Mouse (Mus musculus) adrenal gland, postnatal 4 days (tissue): ENCODE data around the gene Ireb2. TPM values are rescaled to one million over a fixed set of nuclear protein-coding genes. Genes with fewer than 3 reads are reported as not detected.
"Not testable (repeated sequence)": the region's sequence is repeated elsewhere in the genome, so short reads cannot be mapped to it uniquely, and the experiment has no call there.

ENCODE experiments used
- DNase-seq, 2 experiments: peaks; one replicate each; pipeline ENCODE4 v3.0.0; 2021 to 2022; ENCODE audit warnings: low spot score in 2 of 2, mixed read lengths in 2 of 2
- long read RNA-seq, 2 experiments: library from polyadenylated mRNA; stranded (forward); transcript quantifications; one replicate each; pipeline ENCODE4 v2.0.0; 2021
- total RNA-seq, 2 experiments: library from RNA; stranded (reverse); gene quantifications; 2 replicates each; pipeline ENCODE4 v1.2.3; 2021

The Ireb2 gene
- 10 to 100 TPM; 65.8 to 68.0 TPM for total RNA-seq
- long read RNA-seq, experiment 1, full-length matches to known transcripts, result 4 of 5 reads
- long read RNA-seq, experiment 1, partial matches to known transcripts, result 0 of 5 reads
- long read RNA-seq, experiment 1, other reads (novel, unspliced or antisense), result 1 of 5 reads
- long read RNA-seq, experiment 2, full-length matches to known transcripts, result 6 of 16 reads
- long read RNA-seq, experiment 2, partial matches to known transcripts, result 8 of 16 reads
- long read RNA-seq, experiment 2, other reads (novel, unspliced or antisense), result 2 of 16 reads

- DNase-seq, result peak; percentile 98
These were observed at the start of gene Ireb2 for GRCm38 (mm10) chr9:54863363-54864281. Gene Ireb2, plus strand, starts transcription at chr9:54863789.

- no peak for DNase-seq
These were observed 46.9 kb upstream of the Ireb2 start for GRCm38 (mm10) chr9:54816508-54817201.

GRCm38 (mm10) chr9:54821442-54822100, 42.0 kb upstream of the Ireb2 start:
- no peak for DNase-seq

- no peak for DNase-seq
These were observed 33.8 kb upstream of the Ireb2 start for GRCm38 (mm10) chr9:54829760-54830159.

- peak in 1 of 2 experiments; percentile 6 for DNase-seq
These were observed 33.0 kb upstream of the Ireb2 start for GRCm38 (mm10) chr9:54830624-54831023.

GRCm38 (mm10) chr9:54833831-54834230, 29.8 kb upstream of the Ireb2 start:
- DNase-seq, result no peak

- DNase-seq, result not testable (repeated sequence)
These were observed 27.5 kb upstream of the Ireb2 start for GRCm38 (mm10) chr9:54835951-54836717.

- no peak for DNase-seq
These were observed 25.8 kb upstream of the Ireb2 start for GRCm38 (mm10) chr9:54837835-54838234.

- no peak for DNase-seq
These were observed 23.4 kb upstream of the Ireb2 start for GRCm38 (mm10) chr9:54840145-54840544.

- no peak for DNase-seq
These were observed 21.3 kb upstream of the Ireb2 start for GRCm38 (mm10) chr9:54842311-54842710.

GRCm38 (mm10) chr9:54843887-54844286, 19.7 kb upstream of the Ireb2 start:
- no peak for DNase-seq

GRCm38 (mm10) chr9:54844556-54845176, 18.9 kb upstream of the Ireb2 start:
- DNase-seq, result no peak

GRCm38 (mm10) chr9:54848203-54848602, 15.4 kb upstream of the Ireb2 start:
- no peak for DNase-seq

GRCm38 (mm10) chr9:54853036-54853435, 10.6 kb upstream of the Ireb2 start:
- not testable (repeated sequence) for DNase-seq

GRCm38 (mm10) chr9:54853619-54854018, 10.0 kb upstream of the Ireb2 start:
- DNase-seq, result no peak

- DNase-seq, result no peak
These were observed 8.0 kb upstream of the Ireb2 start for GRCm38 (mm10) chr9:54855638-54856037.

- DNase-seq, result no peak
These were observed 7.5 kb upstream of the Ireb2 start for GRCm38 (mm10) chr9:54856121-54856520.

GRCm38 (mm10) chr9:54857474-54857873, 6.1 kb upstream of the Ireb2 start:
- no peak for DNase-seq

GRCm38 (mm10) chr9:54860526-54860925, 3.1 kb upstream of the Ireb2 start:
- no peak for DNase-seq

- no peak for DNase-seq
These were observed 15.2 kb downstream of the Ireb2 start for GRCm38 (mm10) chr9:54878759-54879158.
